Mouse (Mus musculus) thymus, postnatal 0 days (tissue): ENCODE data around the gene Dlgap1. TPM values are rescaled to one million over a fixed set of nuclear protein-coding genes. Genes with fewer than 3 reads are reported as not detected.

ENCODE experiments used
- DNase-seq: peaks from one replicate; pipeline ENCODE4 v3.0.0-alpha.2; 2015; ENCODE audit warnings: low spot score
- polyA plus RNA-seq: library from polyadenylated mRNA; unstranded; fragments of >200 nt; fragmentation: Nextera tagmentation; extraction: Ambion mirVana; gene quantifications from 2 replicates; pipeline ENCODE4 v1.2.1, GENCODE M21; 2015

Dlgap1 gene
- polyA plus RNA-seq, 1 experiment from 2014 or later: not detected

- DNase-seq: no peak
These were observed 370.9 kb downstream of the Dlgap1 start for GRCm38 (mm10) chr17:70339821-70340220.

DNA sequence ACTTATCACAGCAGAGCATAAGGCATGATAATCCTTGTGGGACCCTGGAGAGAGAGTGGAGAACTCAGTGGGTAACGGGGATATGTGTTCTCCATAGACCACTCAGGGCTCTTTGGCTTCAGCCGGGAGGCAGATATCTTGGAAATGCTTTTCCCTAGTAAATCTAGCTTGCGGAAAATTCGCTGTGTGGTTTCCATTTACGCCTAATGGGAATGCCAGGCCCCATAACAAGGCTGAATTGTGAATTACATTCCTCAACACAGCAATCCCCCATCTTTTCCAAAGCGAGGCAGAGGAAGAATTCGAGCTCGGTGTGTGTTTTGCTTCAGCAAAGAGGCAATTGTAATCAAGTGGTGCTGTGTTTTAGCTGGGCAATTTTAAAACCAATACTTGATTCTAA, 372.4 kb downstream of the Dlgap1 start:
- no peak for DNase-seq

DNA sequence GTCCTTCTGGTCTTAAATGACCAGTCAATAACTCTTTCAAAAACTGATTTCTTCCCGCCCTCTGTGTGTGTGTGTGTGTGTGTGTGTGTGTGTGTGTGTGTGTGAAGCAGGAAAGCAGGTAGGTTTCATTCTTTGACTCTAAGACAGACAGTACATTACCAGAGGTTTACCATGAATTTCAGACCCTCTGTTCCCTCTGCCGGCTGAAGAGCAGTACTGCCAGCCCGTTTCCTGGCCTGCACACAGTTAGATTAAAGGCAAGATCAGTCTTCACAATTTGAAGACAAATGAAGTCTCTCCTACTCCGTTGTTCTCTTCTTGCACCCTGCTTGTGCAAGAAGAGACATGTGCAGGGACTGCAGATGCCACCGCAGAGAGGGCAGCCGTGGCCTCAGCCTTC, 373.0 kb downstream of the Dlgap1 start:
- DNase-seq: no peak

GRCm38 (mm10) chr17:70347403-70347802, 378.5 kb downstream of the Dlgap1 start:
- DNase-seq: no peak

DNA sequence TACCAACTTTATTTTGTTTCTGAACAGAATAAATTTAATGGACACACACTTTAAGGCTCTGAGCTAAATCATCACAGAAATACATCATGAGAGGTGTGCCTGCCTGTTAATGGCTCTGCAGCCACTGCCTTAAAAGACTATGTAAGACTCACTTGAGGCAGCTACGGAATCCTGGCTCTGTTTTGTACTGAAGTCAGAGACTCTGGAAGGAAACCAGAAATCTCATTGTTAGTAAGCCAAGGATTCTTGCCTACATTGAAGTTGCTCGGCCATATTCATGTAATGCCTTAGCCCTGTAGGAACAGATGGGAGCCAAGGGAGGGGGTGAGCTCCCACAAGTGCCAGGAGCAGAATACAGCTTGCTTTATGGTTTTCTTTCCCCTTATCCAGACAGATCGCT, 394.7 kb downstream of the Dlgap1 start:
- no peak for DNase-seq

GRCm38 (mm10) chr17:70363971-70364370, 395.1 kb downstream of the Dlgap1 start:
- DNase-seq: no peak

GRCm38 (mm10) chr17:70369124-70369523, 400.3 kb downstream of the Dlgap1 start:
- no peak for DNase-seq

- DNase-seq: no peak
These were observed 408.1 kb downstream of the Dlgap1 start for GRCm38 (mm10) chr17:70377020-70377419.

DNA sequence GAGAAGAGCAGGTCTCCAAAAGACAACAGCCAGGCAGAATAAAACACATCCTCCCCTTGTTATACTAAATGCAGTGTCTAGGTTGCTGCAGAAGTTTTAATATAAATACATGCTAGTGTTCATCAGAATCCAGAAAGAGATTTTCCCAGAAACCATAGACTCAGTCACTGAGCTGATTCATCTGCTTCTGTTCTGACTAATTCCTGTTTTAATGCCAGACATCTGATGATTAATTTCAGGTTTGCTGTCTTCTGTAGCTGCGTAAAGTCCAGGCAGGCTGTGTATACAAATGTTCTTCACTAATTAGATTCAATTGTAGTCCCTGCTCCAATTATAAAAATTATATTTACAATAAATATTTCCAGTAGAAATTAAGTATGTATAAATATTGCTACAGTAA, 419.6 kb downstream of the Dlgap1 start:
- no peak for DNase-seq

DNA sequence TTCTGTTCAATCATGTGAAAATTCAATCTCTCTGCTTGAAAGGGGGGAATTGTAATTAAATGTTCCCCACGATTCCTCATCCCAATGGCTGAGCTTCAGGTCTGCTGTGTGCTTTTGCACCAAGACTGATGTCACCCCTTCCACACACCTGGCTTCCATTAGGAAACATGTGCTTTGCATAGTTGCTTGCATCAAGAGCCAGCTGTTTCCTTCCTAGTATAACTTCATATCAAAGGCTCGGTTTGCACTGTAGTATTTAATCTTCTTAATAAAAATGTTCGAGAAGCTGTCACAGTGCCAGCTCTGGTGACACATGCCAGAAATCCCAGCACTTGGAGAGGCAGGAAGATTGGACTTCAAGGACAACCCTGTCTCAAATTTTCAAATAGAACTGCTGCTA, 428.3 kb downstream of the Dlgap1 start:
- no peak for DNase-seq

DNA sequence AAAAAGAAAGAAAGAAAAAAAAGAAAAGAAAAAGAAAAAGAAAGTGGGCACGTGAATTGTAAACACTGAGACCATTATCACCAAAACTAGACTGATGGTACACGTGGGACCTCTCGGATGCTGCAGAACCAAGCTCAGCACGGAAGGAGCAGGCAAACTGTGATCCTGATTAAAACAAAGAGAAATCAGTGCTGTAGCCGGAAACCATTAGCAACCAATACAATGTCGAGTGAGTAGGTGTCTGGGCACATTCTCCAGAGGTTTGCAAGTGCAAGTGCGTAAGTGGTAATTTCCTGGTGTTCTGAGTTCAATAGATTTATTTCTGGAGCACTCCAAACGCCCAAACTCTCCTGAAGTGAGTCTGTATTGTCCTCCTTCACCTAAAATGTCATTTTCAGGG, 428.8 kb downstream of the Dlgap1 start:
- DNase-seq: no peak

- DNase-seq: no peak
These were observed 433.0 kb downstream of the Dlgap1 start for GRCm38 (mm10) chr17:70401909-70402308.

GRCm38 (mm10) chr17:70403750-70404149, 434.9 kb downstream of the Dlgap1 start:
- no peak for DNase-seq

DNA sequence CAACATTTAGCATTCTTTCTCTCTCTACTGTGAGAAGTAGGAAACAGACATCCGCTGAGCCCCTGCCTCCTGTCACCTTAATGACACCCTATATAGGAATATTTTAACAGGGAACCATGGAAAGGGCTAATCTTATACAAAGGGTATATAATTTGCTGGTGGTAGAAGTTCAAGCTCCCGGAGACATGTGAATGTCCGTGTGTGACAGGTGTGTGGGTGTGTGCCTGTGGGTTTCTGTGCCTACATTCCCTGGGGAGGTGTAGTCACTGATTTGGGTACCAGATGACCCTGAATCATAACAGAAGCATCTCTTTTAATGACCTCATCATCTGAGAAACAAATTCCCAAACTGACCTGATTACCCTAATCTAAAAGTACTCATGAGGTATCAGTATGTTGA, 445.3 kb downstream of the Dlgap1 start:
- no peak for DNase-seq

GRCm38 (mm10) chr17:70427866-70428265, 459.0 kb downstream of the Dlgap1 start:
- no peak for DNase-seq

- peak; percentile 4 for DNase-seq
These were observed 461.0 kb downstream of the Dlgap1 start for GRCm38 (mm10) chr17:70429746-70430451.

DNA sequence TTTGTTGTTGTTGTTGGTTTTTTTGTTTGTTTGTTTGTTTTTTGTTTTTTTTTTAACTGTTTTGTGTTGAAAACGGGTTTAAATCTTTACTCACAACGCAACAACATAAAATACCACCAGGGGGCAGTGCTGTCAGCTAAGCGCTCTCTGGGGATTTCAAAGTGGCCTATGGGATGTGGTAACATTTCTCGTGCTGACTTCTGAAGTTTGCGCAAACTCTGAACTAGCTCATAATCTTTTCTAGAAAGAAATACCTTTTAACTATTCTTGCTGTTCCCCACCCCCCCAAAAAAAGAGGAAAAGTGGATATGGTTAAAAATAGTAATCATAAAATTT, 461.5 kb downstream of the Dlgap1 start:
- DNase-seq: peak; percentile 5

- DNase-seq: no peak
These were observed 464.0 kb downstream of the Dlgap1 start for GRCm38 (mm10) chr17:70432834-70433233.

DNA sequence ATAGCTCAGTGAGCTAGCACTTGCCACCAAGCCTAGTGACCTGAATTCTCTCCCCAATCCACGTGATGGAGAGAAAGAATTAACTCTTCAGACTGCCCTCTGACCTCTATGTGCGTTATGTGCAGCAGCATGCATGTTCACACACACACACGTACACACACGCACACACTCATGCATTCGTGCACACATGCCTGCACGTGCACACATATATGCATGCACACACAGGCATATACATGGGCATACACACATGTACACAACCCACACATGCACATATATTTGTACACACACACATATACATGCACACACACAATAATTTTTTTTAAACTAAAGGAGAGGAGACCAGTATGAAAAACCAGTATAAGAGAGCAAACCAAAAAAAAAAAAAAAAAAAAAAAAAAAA, 465.7 kb downstream of the Dlgap1 start:
- DNase-seq: no peak

- no peak for DNase-seq
These were observed 466.7 kb downstream of the Dlgap1 start for GRCm38 (mm10) chr17:70435612-70436011.

GRCm38 (mm10) chr17:70437229-70437628, 468.4 kb downstream of the Dlgap1 start:
- DNase-seq: no peak

- DNase-seq: no peak
These were observed 474.1 kb downstream of the Dlgap1 start for GRCm38 (mm10) chr17:70442976-70443375.

DNA sequence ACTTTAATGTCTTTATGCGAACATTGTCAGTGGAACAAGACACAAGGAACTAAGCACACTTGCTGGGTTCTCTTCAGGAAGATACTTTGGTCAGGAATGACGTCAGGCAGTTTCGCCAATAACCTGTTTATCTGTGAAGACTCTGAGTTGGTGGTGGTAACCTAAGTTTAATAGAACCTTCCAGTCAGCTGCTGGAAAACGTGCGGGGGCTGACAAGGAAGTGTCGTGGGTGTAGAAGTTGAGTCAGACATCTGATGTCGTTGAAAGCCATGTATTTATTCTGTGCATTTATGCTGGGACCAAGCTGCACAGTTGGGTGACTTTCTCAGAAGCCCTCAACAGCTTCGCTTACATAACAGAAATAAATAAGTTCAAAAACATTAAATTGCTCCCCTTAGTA, 477.6 kb downstream of the Dlgap1 start:
- no peak for DNase-seq

DNA sequence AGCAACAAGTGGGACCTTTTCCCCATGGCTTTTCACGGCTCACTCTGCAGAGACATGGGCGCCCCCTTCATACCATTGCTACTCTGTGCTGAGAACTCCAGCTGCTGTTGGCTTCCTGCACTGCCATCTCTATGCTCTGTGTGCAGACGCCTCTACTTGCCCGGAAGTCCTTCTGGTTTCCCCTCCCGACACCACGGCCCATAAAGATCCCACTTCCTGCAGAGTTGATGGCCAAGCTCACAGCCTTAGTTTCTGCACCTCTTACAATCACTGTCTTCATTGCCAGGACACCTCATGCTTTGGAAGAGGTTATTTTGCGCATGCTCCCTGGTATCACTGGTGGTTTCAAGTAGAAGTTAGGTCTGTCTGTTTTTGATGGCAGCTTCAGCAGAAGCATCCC, 486.2 kb downstream of the Dlgap1 start:
- no peak for DNase-seq
